Mouse (Mus musculus) ovary, adult 18-20 months (tissue): ENCODE measurements around the gene Tjp3.

Source experiments
- DNase-seq: peaks from one replicate; pipeline ENCODE4 v3.0.0; 2022; ENCODE audit warnings: low spot score, mixed read lengths

Tjp3 gene

GRCm38 (mm10) chr10:81319330-81319699, 27.9 kb upstream of the Tjp3 start:
- no peak for DNase-seq

GRCm38 (mm10) chr10:81318589-81319329, 27.4 kb upstream of the Tjp3 start:
- peak; percentile 50 for DNase-seq

DNA sequence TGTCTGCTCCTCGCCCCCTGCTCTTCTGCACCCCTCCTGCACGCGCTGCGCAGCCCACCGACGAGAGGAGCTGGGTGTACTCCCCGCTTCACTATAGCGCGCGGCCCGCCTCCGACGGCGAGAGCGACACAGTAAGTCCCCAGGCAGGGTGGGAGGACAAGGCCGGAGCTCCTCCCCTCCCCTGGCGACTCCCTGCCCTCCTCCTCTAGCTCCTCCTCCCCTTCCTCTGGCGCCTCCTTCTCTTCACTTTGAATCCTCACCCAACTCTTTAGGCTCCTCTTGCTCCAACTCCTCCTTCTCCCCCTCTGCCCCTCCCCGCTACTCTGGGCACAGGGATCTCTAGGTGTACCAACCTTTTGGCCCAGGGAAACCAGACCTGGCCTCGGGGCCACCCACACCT, 25.9 kb upstream of the Tjp3 start:
- DNase-seq, result peak; percentile 72

GRCm38 (mm10) chr10:81316338-81317060, 25.1 kb upstream of the Tjp3 start:
- DNase-seq, result no peak

DNA sequence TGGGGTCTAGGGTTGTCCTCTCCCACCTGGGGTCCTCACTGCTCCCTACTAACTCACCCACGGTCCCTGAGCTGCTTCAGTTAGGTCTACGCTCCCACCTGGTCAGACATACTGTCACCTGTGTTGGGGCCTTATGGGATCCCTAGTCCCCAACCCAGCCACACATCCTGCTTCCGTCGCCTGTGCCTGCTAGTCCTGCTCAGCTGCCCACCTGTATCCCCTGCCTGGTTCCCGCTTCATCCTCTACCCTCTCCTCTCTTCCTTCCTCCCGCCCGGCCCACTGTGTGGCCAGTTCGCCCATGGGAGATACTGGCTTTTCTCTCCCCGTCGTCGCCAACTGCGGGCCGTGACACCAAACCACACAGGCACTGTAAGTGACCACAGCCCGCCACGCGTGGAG, 24.2 kb upstream of the Tjp3 start:
- DNase-seq, result no peak

GRCm38 (mm10) chr10:81314201-81314600, 22.8 kb upstream of the Tjp3 start:
- no peak for DNase-seq

DNA sequence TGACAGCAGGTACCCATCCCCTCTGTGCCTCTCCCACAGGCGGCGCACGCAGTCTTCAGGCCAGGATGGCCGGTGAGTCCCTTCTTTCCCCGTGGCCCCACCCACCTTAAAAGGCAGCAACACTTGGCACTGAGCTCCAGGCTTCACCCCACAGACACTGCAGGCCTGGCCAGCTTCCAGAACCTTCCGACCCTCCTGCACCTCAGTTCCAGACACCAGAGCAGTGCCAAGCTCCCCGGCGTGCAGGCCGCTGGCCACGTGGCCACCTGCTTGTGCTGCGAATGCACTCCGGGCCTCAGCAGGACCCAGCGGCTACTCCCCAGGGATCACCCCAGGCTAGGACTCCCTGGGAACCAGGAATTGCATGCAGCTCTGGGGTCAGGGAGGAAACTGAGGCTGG, 22.2 kb upstream of the Tjp3 start:
- DNase-seq, result no peak

DNA sequence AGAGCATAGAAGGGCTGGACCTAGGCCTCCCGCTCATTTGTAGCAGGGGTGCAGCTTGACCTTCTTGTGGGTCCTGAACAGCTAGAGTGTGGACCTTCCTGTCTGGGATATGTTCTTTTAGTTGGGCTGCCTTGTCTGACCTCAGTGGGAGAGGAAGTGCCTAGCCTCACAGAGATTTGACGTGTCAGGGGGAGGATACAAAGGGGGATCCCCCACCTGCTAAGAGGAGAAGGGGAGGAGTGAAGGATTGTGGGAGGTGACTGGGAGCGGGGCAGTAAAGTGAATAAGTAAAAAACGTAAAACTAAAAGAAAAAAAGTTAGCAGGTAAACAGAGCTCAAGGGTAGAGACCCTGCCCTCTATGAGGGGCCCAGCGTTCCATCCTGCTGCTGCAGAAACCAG, 18.2 kb upstream of the Tjp3 start:
- DNase-seq, result no peak

DNA sequence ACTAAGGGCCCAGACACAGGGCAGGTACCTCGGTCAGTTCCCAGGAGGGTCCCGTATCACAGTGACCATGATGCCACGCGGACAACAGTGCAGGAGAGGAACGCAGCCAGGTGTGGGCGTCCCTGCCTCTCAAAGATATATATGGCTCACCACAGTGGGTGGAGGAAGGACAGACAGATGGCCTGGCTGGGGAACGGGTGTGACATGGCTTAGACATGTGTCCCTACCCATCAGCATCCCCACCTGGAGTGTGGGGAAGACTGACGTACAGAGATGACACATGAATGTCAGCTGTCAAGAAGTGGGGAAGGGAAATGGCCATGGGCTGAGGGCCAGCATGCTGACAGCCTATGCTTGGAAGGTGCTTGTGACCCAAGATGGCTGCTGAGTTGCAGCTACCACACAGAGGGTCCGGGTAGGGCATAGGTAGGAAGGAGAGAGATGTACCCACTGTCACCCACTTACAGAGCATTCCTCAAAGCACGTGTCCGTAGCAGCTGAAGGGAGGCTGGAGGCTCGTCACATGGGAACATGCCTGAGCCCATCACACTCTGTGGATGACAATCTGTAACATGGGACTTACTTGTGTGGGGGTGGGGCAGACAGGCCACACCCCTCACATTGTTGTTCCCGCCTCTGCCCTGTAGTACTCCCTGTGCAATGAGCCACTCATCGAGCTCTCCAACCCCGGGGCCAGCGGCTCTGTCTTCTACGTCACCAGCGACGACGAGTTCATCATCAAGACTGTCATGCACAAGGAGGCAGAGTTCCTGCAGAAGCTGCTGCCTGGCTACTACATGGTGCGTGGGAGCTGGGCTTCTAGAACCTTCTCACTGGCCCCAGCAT, 15.7 kb upstream of the Tjp3 start:
- no peak for DNase-seq

GRCm38 (mm10) chr10:81306173-81306668, 14.8 kb upstream of the Tjp3 start:
- no peak for DNase-seq

GRCm38 (mm10) chr10:81305663-81306062, 14.3 kb upstream of the Tjp3 start:
- DNase-seq, result no peak

- DNase-seq, result no peak
These were observed 13.3 kb upstream of the Tjp3 start for GRCm38 (mm10) chr10:81304597-81305238.

- DNase-seq, result no peak
These were observed 12.4 kb upstream of the Tjp3 start for GRCm38 (mm10) chr10:81303761-81304160.

DNA sequence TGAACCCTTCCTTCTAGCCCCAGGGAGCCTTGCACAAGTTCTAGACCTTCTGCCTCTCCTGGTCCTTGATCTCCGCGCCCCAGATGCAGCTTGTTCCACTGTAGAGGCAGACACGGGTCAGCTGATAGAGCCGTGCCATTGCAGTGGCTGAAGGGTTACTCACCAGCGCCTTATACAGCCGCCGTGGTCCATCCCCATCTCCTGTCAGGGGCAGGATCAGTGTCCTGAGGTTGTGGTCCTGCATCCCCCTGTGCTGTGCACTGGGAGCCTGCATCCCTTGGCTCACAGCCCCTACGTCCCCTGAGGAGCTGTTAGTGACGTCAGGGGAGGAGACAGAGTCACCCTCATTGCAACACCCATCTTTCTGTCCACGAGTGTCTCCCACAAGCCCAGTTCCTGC, 11.9 kb upstream of the Tjp3 start:
- no peak for DNase-seq

- DNase-seq, result no peak
These were observed 11.4 kb upstream of the Tjp3 start for GRCm38 (mm10) chr10:81302781-81303218.

DNA sequence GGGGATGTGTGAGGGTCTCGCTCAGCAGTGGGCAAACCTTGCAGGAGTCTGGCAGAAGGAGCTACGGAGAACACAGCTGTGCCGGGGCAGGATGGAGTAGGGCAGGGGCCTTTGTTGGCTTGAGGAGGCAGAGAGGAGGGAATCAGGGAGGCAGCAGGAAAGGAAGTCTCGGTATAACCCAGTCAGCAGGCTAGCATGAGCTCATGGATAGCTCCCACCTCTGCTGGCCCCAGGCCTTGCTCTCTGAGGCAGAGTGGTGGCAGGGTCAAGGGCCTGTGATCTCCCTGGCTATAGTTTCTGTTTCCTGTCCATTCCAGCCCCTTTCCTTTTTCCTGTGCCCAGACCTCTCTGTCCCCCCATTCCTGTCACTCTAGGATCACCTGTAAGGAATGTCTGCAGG, 10.9 kb upstream of the Tjp3 start:
- no peak for DNase-seq

GRCm38 (mm10) chr10:81301321-81301720, 9.9 kb upstream of the Tjp3 start:
- DNase-seq, result no peak

DNA sequence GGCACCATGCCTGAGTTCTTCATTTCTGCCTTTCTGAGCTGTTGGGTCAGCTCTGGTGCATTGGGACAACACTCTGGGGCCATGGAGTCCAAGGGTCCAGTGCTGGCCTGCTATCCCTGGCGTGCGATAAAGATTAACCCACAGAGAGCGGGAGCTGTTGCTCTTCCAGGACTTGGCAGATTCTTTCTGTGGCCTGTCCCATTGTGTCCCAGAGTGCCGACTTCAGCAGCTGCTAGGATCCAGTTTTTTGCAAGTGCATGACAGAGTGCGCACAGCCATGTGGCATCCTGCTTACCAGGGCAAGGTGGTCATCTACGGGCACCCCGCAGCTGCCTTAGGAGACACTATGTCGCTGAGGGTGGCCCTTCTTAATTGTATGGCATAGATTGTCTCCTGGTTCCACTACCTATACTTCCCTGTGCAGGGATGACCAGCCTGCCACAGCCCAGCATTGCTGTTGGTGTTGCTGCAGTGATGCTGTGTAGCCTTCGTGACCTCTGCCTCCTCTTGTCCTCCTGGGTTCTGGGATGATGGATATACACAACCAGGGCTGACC, 9.0 kb upstream of the Tjp3 start:
- no peak for DNase-seq

- no peak for DNase-seq
These were observed 8.4 kb upstream of the Tjp3 start for GRCm38 (mm10) chr10:81299585-81300351.

- no peak for DNase-seq
These were observed 7.2 kb upstream of the Tjp3 start for GRCm38 (mm10) chr10:81298369-81299100.
